Mouse (Mus musculus): Measurements from ENCODE around the gene Immp2l. TPM values are rescaled to one million over a fixed set of nuclear protein-coding genes. Genes with fewer than 3 reads are reported as not detected.
A peak's percentile ranks its signal among the peaks of the same experiment; 100 is the strongest.

Immp2l gene
- polyA plus RNA-seq, 1 experiment from 2014 or later = 10.7 TPM

DNA sequence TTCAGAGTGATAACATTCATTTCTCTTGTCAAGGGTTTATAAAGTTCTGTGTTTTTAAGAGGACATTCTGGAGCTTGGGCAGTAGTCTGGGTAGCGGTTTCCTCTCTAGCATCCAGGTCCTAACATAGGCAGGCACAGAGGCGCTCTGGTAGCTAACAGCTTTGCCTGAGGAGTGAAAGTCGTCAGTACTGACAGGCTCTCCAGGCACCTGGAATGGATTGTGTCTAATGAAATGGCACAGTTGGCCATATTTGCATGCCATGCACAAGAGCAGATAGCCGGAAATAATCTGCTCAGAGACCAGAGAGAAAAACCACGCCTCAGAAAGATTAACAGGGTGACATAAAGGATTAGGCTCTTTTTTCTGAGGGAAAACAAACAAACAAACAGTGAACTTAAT lies 403.6 kb downstream of the Immp2l start:
- H3K27ac ChIP-seq (replicated peaks) = no peak overlapping the region
- H3K36me3 ChIP-seq (replicated peaks) = no peaks in the 10 kb centered on the region
- WGBS = 59% methylated on average over 5 of the region's 5 CpGs
- DNase-seq (ENCODE audit: low spot score) = no peak
- no peaks in the 10 kb centered on the region for H3K9me3 ChIP-seq
- no peaks in the 10 kb centered on the region for H3K4me1 ChIP-seq
- no peaks in the 10 kb centered on the region for H3K27me3 ChIP-seq (replicated peaks; ENCODE audit: low read depth, poor library complexity, severe bottlenecking)
- no peak overlapping the region for H3K4me3 ChIP-seq

DNA sequence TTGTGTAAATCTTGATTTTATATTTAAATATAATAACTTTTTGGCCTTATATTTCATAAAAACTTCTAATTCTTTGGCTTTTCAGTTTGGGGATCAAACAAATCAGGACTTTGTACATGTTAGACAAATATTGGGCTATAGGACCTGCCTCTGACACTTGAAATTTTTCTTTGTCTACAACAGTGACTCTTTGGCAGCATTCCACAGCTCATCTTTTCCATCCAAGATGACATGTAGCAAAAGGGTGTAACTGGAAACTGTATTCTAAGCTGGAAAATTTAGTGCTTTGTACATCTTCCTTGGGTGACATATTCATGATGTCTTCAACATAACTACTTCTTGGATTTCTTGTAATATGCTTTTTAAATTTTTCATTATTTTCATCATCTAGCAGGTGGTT lies 404.9 kb downstream of the Immp2l start:
- H3K9me3 ChIP-seq = no peaks in the 10 kb centered on the region

DNA sequence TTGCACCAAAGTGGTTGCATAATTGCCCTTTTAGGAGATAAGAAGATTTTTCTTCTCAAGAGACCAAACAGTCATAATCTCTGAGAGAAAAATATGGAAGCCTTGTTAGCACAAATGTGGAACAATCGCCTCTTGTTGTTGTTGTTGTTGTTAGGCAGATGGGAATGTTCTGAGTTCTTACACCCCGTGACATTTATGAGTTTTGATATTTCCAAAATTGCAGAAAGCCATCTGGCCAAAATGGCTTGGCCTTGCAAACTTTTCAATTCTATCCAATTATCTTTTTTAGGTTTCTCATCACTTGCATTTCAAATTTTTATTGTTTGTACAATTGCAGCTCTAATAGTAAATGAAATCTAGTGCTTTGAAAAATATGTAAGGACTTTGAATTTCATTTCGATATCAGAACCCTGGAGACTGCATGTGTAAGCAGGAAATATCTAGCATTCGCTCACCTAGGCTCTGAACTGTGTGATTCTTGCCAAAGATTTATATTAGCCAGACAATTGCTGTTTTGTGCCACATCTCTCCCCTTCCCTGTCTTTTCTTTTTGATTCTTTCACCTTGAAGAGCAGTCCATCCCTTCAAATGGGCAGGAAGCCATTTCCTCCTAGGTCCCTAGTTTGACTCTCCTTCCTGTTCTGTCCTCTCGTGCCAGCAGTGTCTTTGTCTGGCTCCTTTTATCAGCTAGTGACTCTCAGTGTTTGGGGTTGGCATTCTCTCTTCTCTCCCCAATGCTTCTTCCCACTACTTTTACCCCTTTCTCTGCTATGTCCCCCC lies 412.5 kb downstream of the Immp2l start:
- WGBS = 79% methylated on average over 5 of the region's 5 CpGs
- no peaks in the 10 kb centered on the region for H3K4me1 ChIP-seq
- no peaks in the 10 kb centered on the region for H3K36me3 ChIP-seq (replicated peaks)
- no peak overlapping the region for H3K4me3 ChIP-seq
- H3K27ac ChIP-seq (replicated peaks) = no peak overlapping the region
- H3K9me3 ChIP-seq = no peaks in the 10 kb centered on the region
- DNase-seq (ENCODE audit: low spot score) = no peak
- no peaks in the 10 kb centered on the region for H3K27me3 ChIP-seq (replicated peaks; ENCODE audit: low read depth, poor library complexity, severe bottlenecking)

More for the DNA sequence above, 404.9 kb downstream of the Immp2l start:
- Histone ChIP-seq H3K36me3 (replicated peaks) (no peaks in the 10 kb centered on the region), H3K27ac (replicated peaks) (no peak overlapping the region), H3K4me3 (no peak overlapping the region), H3K27me3 (replicated peaks; ENCODE audit: low read depth, poor library complexity, severe bottlenecking) (no peaks in the 10 kb centered on the region), H3K4me1 (no peaks in the 10 kb centered on the region)
- DNase-seq (ENCODE audit: low spot score) = no peak

DNA sequence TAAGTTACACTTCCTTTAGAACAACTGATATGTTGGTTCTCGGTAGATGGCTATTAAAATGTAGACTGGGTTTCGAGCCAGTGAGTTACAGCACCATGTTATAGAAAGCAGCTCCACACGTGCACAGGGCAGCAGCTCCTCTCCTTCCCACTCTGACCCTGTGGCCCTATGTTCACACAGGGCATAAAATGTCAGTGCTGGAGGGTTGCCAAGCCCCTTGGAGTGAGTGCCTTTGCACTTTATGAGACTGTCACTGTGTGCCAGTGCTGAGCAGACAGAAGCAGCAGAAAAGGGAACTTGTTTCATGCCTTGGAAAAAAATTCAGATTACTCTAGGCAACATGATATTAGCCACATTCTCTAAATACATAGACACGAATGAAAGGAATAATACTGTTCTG lies 414.6 kb downstream of the Immp2l start:
- no peaks in the 10 kb centered on the region for H3K9me3 ChIP-seq
- WGBS = 63% methylated on average over 4 of the region's 4 CpGs
- no peaks in the 10 kb centered on the region for H3K27me3 ChIP-seq (replicated peaks; ENCODE audit: low read depth, poor library complexity, severe bottlenecking)
- H3K4me3 ChIP-seq = no peak overlapping the region
- no peaks in the 10 kb centered on the region for H3K4me1 ChIP-seq
- H3K36me3 ChIP-seq (replicated peaks) = no peaks in the 10 kb centered on the region
- DNase-seq (ENCODE audit: low spot score) = no peak
- no peak overlapping the region for H3K27ac ChIP-seq (replicated peaks)

DNA sequence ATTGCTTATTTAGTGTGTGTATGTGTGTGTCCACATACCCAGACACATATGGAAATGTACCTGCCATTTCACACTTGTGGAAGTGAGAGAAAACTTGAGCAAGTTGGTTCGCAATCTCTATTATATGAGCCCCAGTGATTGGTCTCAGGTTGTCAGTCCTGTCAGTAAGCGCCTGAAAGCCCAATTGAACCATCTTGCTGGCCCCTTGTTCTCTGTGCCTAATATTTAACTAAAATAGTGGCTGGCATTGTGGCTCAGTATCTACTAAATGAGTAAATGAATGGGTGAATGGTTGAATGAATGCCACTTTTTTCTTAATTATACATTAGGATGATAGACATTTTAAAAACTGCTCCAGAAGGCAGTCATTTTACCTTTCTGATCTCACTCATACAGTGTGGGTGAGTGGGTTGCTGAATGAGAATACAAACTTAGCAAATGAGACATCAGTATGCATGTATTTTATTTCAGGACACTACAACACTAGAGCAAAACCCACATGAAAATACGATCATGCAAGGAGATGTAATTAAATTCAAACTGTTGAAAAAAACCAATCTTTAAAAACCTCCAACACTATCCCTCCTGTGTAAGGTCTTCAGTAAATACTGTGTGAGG lies 444.6 kb downstream of the Immp2l start:
- Histone ChIP-seq H3K27ac (replicated peaks) (no peak overlapping the region), H3K9me3 (no peaks in the 10 kb centered on the region), H3K4me1 (no peaks in the 10 kb centered on the region), H3K36me3 (replicated peaks) (no peaks in the 10 kb centered on the region), H3K4me3 (no peak overlapping the region), H3K27me3 (replicated peaks; ENCODE audit: low read depth, poor library complexity, severe bottlenecking) (no peaks in the 10 kb centered on the region)
- no peak for DNase-seq (ENCODE audit: low spot score)
- 91% methylated on average over 3 of the region's 3 CpGs for WGBS

DNA sequence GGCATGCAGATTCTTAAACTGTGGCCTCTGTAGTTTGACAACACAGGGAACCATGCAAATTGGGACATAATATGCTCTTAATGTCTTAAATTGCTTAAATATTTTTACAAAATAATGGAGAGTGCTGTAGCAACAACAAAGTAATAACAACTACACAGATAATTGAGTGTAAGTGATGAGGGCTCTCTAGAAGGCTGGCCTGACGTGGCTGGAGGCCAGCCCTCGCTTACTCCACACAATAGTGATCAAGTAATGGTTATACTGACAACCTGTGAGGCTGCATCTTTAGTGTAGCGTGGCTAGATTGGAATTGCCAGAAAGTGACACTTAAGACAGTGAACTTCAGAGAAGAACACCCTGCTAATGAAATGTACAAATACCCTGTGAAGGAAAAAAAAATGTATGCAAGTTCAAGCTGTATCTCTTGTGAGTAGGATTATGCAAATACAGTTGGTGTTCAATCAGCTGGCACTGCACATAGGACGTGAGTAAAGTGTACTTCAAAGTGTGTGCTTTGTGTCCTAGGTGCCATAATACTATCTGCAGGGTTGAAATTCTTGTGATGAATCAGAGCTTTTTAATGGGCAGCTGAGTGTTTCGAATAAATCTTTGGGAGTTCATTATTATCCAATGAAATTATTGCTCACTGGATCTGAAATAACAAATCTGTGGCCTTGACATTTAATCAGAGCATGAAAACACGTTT lies 445.4 kb downstream of the Immp2l start:
- Histone ChIP-seq H3K27me3 (replicated peaks; ENCODE audit: low read depth, poor library complexity, severe bottlenecking) (no peaks in the 10 kb centered on the region), H3K27ac (replicated peaks) (no peak overlapping the region), H3K4me1 (no peaks in the 10 kb centered on the region), H3K4me3 (no peak overlapping the region), H3K9me3 (no peaks in the 10 kb centered on the region), H3K36me3 (replicated peaks) (no peaks in the 10 kb centered on the region)
- WGBS = 74% methylated on average over 6 of the region's 6 CpGs
- no peak for DNase-seq (ENCODE audit: low spot score)

DNA sequence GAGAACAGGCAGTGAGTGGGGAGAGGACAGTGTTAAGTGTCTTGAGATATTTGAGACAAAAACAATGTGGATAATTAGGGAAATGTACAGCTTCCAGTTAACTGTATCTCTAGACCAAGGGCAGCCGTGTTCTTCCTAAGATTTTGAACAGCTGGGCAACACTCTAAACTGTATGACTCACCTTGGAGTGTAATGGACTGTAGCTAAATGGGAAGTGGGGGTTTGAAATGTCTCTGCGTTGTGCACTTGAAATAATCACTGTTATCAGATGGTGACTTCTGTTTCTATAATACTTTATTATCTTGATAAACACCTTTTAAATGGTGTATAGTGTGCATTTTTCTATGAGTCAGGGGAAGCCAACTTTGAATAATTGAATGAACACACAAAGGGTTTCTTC lies 457.6 kb downstream of the Immp2l start:
- Histone ChIP-seq H3K9me3 (no peaks in the 10 kb centered on the region), H3K27ac (replicated peaks) (no peak overlapping the region), H3K4me1 (peaks cover 35% of the 10 kb centered on the region), H3K4me3 (no peak overlapping the region), H3K27me3 (replicated peaks; ENCODE audit: low read depth, poor library complexity, severe bottlenecking) (no peaks in the 10 kb centered on the region), H3K36me3 (replicated peaks) (no peaks in the 10 kb centered on the region)
- 78% methylated on average over 2 of the region's 2 CpGs for WGBS
- no peak for DNase-seq (ENCODE audit: low spot score)

DNA sequence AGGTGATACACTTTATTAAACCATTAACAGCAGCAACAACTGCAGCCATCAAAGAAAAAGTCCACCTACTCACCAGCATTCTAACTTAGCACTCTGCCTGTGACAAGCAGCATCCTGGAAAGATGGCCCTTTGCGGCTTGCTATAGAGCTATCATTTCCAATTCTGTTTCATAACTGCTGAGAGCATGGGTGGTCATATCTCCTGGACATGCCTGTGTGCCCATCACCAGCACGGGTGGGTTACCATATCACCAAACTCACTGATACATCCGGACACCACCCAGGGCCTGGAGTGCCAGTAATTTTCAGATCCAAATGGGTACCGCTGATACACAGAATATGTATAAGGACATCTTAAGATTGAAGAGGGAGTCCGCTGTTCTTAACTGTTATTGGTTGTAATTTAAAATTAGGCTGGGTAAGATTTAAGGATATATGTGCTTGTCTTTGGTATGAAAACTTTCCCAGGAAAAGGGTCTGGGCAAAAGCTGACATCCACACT lies 459.3 kb downstream of the Immp2l start:
- Histone ChIP-seq H3K36me3 (replicated peaks) (no peaks in the 10 kb centered on the region), H3K27me3 (replicated peaks; ENCODE audit: low read depth, poor library complexity, severe bottlenecking) (no peaks in the 10 kb centered on the region), H3K4me1 (peaks cover 35% of the 10 kb centered on the region), H3K9me3 (no peaks in the 10 kb centered on the region), H3K4me3 (peak overlapping the region; percentile 49; the same call in 1 of the 2 replicates), H3K27ac (replicated peaks) (no peak overlapping the region; the same call in 1 of the 2 replicates)
- DNase-seq (ENCODE audit: low spot score) = no peak
- WGBS = 94% methylated on average over 5 of the region's 5 CpGs

DNA sequence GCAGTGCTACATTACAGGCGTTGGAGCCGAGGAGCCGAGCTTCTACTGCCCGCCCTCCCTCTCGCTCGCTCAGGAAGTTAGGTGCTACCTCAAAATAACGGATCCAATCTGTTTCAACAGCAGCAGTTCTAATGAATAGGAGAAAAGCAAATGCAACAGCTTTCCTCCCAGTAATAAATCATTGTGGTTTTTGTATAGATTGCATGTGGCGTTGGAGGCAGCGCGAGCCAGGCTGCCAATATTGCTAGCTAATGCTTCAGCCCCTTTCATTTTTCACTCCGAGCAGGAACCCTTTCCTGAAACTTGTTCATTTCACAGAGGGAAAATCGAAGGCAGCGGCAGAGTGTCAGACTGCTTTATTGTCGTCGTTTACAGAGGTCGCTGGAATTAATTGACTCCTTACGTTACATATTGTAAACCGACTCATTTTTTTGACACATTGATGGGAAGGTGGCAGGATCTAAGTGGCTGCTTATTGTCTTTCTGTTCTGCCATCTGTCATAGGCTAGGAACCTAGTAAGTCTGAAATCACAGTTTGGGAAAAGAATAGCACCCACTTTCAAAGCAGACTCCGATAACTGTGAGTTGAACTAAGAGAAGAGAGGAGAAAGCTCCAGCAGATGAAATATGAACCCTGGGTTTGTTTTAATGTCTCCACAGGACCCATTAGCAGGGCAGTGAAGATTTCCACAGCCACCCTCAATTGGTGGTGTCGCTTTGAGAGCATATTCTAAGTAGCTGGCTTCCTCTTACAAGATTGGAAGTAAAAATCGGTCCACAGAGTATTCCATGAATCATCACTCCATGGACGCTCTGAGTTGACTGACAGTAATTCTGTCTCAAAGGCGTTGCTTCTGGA lies 459.9 kb downstream of the Immp2l start:
- no peak overlapping the region; the same call in 1 of the 2 replicates for H3K27ac ChIP-seq (replicated peaks)
- WGBS = 64% methylated on average over 23 of the region's 23 CpGs

DNA sequence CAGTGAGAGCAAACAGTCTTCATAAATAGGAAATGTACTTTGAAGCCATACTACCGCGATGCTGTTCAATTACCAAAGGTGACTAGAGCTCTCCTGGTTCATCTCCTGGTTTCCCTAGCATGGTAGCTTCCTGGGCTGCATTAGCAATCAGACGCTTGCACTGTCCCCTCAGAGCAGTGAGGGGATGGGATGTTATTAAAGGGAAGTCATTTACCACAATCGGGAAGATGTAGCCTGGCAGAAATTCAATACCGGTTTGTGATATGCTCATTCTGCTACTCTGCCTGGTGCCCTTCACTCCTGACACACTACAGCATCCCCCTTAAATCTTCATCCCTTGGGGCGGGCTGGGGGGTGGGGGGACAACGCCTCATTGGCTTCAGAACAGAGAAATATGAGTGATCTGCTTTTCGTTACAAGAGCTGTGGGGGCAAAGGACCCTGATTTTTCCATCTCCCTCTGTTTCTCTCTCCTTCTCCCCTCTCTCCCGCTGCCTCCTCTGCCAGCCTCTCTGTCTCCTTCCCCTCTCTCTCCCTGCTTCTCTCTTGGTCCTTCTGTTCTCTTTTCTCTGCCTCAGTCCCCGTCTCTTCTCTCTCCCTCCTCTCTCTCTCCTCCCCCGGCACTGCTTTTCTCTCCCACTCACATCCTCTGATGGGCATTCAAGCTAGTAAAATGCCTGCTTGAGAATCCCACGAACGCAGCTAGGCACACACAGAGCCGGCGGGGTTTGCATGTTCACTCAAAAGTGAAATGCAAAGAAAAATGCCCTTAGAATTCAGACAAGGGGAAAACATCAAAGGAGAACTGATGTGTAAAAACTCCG lies 461.0 kb downstream of the Immp2l start:
- Histone ChIP-seq H3K9me3 (no peaks in the 10 kb centered on the region), H3K4me1 (peaks cover 35% of the 10 kb centered on the region), H3K4me3 (peak overlapping the region; percentile 49), H3K36me3 (replicated peaks) (no peaks in the 10 kb centered on the region), H3K27ac (replicated peaks) (peak overlapping the region; percentile 81), H3K27me3 (replicated peaks; ENCODE audit: low read depth, poor library complexity, severe bottlenecking) (no peaks in the 10 kb centered on the region)
- 44% methylated on average over 16 of the region's 16 CpGs for WGBS
- no peak for DNase-seq (ENCODE audit: low spot score)

More for the DNA sequence above, 459.9 kb downstream of the Immp2l start:
- no peaks in the 10 kb centered on the region for H3K27me3 ChIP-seq (replicated peaks; ENCODE audit: low read depth, poor library complexity, severe bottlenecking)
- H3K4me3 ChIP-seq = peak overlapping the region; percentile 49
- no peaks in the 10 kb centered on the region for H3K36me3 ChIP-seq (replicated peaks)
- no peak for DNase-seq (ENCODE audit: low spot score)
- no peaks in the 10 kb centered on the region for H3K9me3 ChIP-seq
- peaks cover 35% of the 10 kb centered on the region for H3K4me1 ChIP-seq

DNA sequence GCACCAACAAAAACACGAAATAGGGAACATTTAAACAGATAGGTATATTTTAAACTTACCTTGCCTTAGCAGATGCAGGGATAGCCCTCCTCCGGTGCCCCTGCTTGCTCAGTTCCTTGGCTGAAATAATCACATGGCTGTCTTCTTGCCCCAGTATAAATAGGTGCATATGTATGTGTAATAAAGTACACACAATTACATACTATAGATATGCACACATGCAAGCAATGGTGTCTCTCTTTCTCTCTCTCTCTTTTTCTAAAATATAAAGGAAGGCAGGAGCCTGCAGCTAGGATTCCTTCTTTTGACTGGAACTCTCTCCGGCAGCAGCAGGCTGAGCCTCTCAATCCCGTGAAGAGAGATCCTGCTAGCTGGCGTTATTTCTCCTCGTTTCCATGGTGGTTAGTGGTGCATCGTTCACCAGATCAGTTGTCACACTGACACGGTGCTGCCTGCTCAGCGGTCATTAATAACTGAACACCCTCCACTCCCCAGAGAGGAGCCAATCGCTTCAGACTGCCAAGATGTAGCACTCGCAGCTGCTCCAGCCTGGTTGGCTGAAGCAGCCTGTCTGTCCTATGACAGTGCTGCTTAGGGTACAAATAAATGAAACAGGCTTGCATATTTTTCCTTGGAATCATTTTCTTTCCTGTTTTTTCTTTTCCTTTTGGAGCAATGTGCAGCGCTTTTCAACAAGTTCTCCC lies 461.8 kb downstream of the Immp2l start:
- peak; percentile 33 for DNase-seq (ENCODE audit: low spot score)
- peak overlapping the region; percentile 49 for H3K4me3 ChIP-seq
- H3K27me3 ChIP-seq (replicated peaks; ENCODE audit: low read depth, poor library complexity, severe bottlenecking) = no peaks in the 10 kb centered on the region
- H3K27ac ChIP-seq (replicated peaks) = peak overlapping the region; percentile 81
- H3K36me3 ChIP-seq (replicated peaks) = no peaks in the 10 kb centered on the region
- no peaks in the 10 kb centered on the region for H3K9me3 ChIP-seq
- H3K4me1 ChIP-seq = peaks cover 35% of the 10 kb centered on the region
- 26% methylated on average over 12 of the region's 12 CpGs for WGBS

All from embryonic facial prominence, embryonic 10.5 days (tissue).